Mouse (Mus musculus): ENCODE measurements around the gene Alkbh4.
A peak's percentile ranks its signal among the peaks of the same experiment; 100 is the strongest.

Gene Alkbh4

GRCm38 (mm10) chr5:136182049-136182448 lies 46.1 kb downstream of the Alkbh4 start:
- no peak for DNase-seq (ENCODE audit: low spot score)

DNA sequence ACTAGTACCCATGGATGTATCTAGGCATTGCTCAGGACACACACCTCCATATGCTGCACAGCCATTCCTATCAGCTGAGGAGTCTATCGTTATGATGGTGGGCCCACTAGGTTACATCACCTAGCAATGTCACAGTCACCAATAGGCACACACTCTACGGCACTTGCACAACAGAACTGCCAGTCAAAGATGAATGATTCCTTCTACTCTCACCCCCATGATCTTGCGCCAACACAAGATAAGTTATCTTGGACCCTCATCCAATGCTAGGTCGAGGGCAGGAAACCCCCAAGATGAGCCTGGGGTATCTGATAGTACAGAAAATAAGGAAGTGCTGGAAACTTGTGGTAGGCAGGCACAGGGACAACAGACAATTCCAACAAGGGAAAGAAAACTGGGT lies 46.9 kb downstream of the Alkbh4 start:
- no peak for DNase-seq (ENCODE audit: low spot score)

- DNase-seq (ENCODE audit: low spot score), result no peak
Measured at GRCm38 (mm10) chr5:136183766-136184165, 47.8 kb downstream of the Alkbh4 start.

DNA sequence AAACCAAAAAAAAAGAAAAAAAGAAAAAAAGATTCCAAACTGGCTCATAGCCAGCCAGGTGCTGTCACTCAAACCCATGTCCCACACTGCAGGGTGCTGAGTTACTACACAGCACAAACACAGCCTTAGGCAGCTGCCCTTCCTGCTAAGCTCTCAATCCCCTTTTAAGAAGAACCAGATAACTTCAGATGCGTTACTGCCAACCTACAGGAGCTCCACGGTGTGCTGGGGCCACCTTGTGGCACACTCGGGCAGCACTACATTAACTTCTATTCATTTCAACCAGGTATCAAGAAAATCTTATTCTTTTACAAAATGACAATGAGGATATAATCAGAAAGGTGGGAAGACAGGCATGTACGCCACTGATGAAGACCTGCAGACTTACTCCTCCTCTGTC lies 50.8 kb downstream of the Alkbh4 start:
- peak; percentile 34 for DNase-seq (ENCODE audit: low spot score)
